Mouse (Mus musculus): Measurements from ENCODE around the gene Oas3. TPM values are rescaled to one million over a fixed set of nuclear protein-coding genes. Genes with fewer than 3 reads are reported as not detected.

Gene Oas3
- polyA plus RNA-seq, 1 experiment, result 28.1 TPM

GRCm38 (mm10) chr5:120711827-120712226, 65.6 kb downstream of the Oas3 start, which contains the start of gene Dtx1:
Gene Dtx1, minus strand, starts transcription at chr5:120711927.
- H3K27me3 ChIP-seq (ENCODE audit: control insufficient read depth, insufficient read depth, low read length), result no peaks in the 10 kb centered on the region; the same call in 1 of the 2 replicates
- 47% methylated on average over 3 of the region's 3 CpGs for WGBS
- H3K36me3 ChIP-seq (ENCODE audit: control insufficient read depth, insufficient read depth, low read length), result no peaks in the 10 kb centered on the region
- peaks cover 21% of the 10 kb centered on the region for H3K4me1 ChIP-seq (replicated peaks; ENCODE audit: control insufficient read depth, insufficient read depth, low read length)
- TF ChIP-seq POLR2A (IDR thresholded peaks at IDR 0.05; ENCODE audit: control insufficient read depth, extremely low read depth, insufficient read depth, low read length, poor library complexity) (no peak; the same call in 1 of the 2 replicates), CTCF (IDR thresholded peaks at IDR 0.05; ENCODE audit: borderline replicate concordance, control insufficient read depth, extremely low read depth, insufficient read depth, low read length, poor library complexity) (no peak)
- no peak within 1 kb of the TSS for H3K27ac ChIP-seq (ENCODE audit: control insufficient read depth, insufficient read depth, low read length)
- H3K4me3 ChIP-seq (ENCODE audit: control insufficient read depth, insufficient read depth, low read length), result peak within 1 kb of the TSS; percentile 47
- DNase-seq, result no peak

GRCm38 (mm10) chr5:120711416-120711815, 66.0 kb downstream of the Oas3 start:
- Histone ChIP-seq H3K4me1 (replicated peaks; ENCODE audit: control insufficient read depth, insufficient read depth, low read length) (peaks cover 21% of the 10 kb centered on the region), H3K27ac (ENCODE audit: control insufficient read depth, insufficient read depth, low read length) (no peak overlapping the region), H3K27me3 (ENCODE audit: control insufficient read depth, insufficient read depth, low read length) (no peaks in the 10 kb centered on the region; the same call in 1 of the 2 replicates), H3K36me3 (ENCODE audit: control insufficient read depth, insufficient read depth, low read length) (no peaks in the 10 kb centered on the region), H3K4me3 (ENCODE audit: control insufficient read depth, insufficient read depth, low read length) (peak overlapping the region; percentile 47)
- TF ChIP-seq POLR2A (IDR thresholded peaks at IDR 0.05; ENCODE audit: control insufficient read depth, extremely low read depth, insufficient read depth, low read length, poor library complexity) (peak; percentile 41; the same call in 1 of the 2 replicates), CTCF (IDR thresholded peaks at IDR 0.05; ENCODE audit: borderline replicate concordance, control insufficient read depth, extremely low read depth, insufficient read depth, low read length, poor library complexity) (no peak)
- WGBS, result under 1% methylated on average over 43 of the region's 43 CpGs
- peak; percentile 66 for DNase-seq

GRCm38 (mm10) chr5:120710826-120711248, 66.6 kb downstream of the Oas3 start:
- Histone ChIP-seq H3K4me3 (ENCODE audit: control insufficient read depth, insufficient read depth, low read length) (peak overlapping the region; percentile 47), H3K36me3 (ENCODE audit: control insufficient read depth, insufficient read depth, low read length) (no peaks in the 10 kb centered on the region), H3K27me3 (ENCODE audit: control insufficient read depth, insufficient read depth, low read length) (no peaks in the 10 kb centered on the region; the same call in 1 of the 2 replicates), H3K4me1 (replicated peaks; ENCODE audit: control insufficient read depth, insufficient read depth, low read length) (peaks cover 21% of the 10 kb centered on the region), H3K27ac (ENCODE audit: control insufficient read depth, insufficient read depth, low read length) (no peak overlapping the region)
- WGBS, result 3% methylated on average over 33 of the region's 34 CpGs
- no peak for TF ChIP-seq CTCF (IDR thresholded peaks at IDR 0.05; ENCODE audit: borderline replicate concordance, control insufficient read depth, extremely low read depth, insufficient read depth, low read length, poor library complexity)
- TF ChIP-seq POLR2A (IDR thresholded peaks at IDR 0.05; ENCODE audit: control insufficient read depth, extremely low read depth, insufficient read depth, low read length, poor library complexity), result no peak
- DNase-seq, result no peak

GRCm38 (mm10) chr5:120710161-120710825, 67.2 kb downstream of the Oas3 start:
- Histone ChIP-seq H3K36me3 (ENCODE audit: control insufficient read depth, insufficient read depth, low read length) (no peaks in the 10 kb centered on the region), H3K4me3 (ENCODE audit: control insufficient read depth, insufficient read depth, low read length) (peak overlapping the region; percentile 47), H3K27ac (ENCODE audit: control insufficient read depth, insufficient read depth, low read length) (no peak overlapping the region), H3K4me1 (replicated peaks; ENCODE audit: control insufficient read depth, insufficient read depth, low read length) (peaks cover 21% of the 10 kb centered on the region), H3K27me3 (ENCODE audit: control insufficient read depth, insufficient read depth, low read length) (no peaks in the 10 kb centered on the region; the same call in 1 of the 2 replicates)
- WGBS, result 24% methylated on average over 40 of the region's 40 CpGs
- TF ChIP-seq POLR2A (IDR thresholded peaks at IDR 0.05; ENCODE audit: control insufficient read depth, extremely low read depth, insufficient read depth, low read length, poor library complexity) (no peak), CTCF (IDR thresholded peaks at IDR 0.05; ENCODE audit: borderline replicate concordance, control insufficient read depth, extremely low read depth, insufficient read depth, low read length, poor library complexity) (no peak)
- DNase-seq, result no peak

- no peaks in the 10 kb centered on the region for H3K36me3 ChIP-seq (ENCODE audit: control insufficient read depth, insufficient read depth, low read length)
- DNase-seq, result no peak
- peaks cover 23% of the 10 kb centered on the region for H3K4me1 ChIP-seq (replicated peaks; ENCODE audit: control insufficient read depth, insufficient read depth, low read length)
- no peak overlapping the region for H3K4me3 ChIP-seq (ENCODE audit: control insufficient read depth, insufficient read depth, low read length)
- H3K27me3 ChIP-seq (ENCODE audit: control insufficient read depth, insufficient read depth, low read length), result no peaks in the 10 kb centered on the region; the same call in 1 of the 2 replicates
- no peak overlapping the region for H3K27ac ChIP-seq (ENCODE audit: control insufficient read depth, insufficient read depth, low read length)
- 77% methylated on average over 13 of the region's 13 CpGs for WGBS
- TF ChIP-seq POLR2A (IDR thresholded peaks at IDR 0.05; ENCODE audit: control insufficient read depth, extremely low read depth, insufficient read depth, low read length, poor library complexity), result no peak
- TF ChIP-seq CTCF (IDR thresholded peaks at IDR 0.05; ENCODE audit: borderline replicate concordance, control insufficient read depth, extremely low read depth, insufficient read depth, low read length, poor library complexity), result no peak
These were observed 70.5 kb downstream of the Oas3 start for GRCm38 (mm10) chr5:120706976-120707375.

- Histone ChIP-seq H3K4me3 (ENCODE audit: control insufficient read depth, insufficient read depth, low read length) (no peak overlapping the region), H3K4me1 (replicated peaks; ENCODE audit: control insufficient read depth, insufficient read depth, low read length) (peaks cover 19% of the 10 kb centered on the region), H3K36me3 (ENCODE audit: control insufficient read depth, insufficient read depth, low read length) (no peaks in the 10 kb centered on the region), H3K27ac (ENCODE audit: control insufficient read depth, insufficient read depth, low read length) (no peak overlapping the region), H3K27me3 (ENCODE audit: control insufficient read depth, insufficient read depth, low read length) (no peaks in the 10 kb centered on the region; the same call in 1 of the 2 replicates)
- TF ChIP-seq POLR2A (IDR thresholded peaks at IDR 0.05; ENCODE audit: control insufficient read depth, extremely low read depth, insufficient read depth, low read length, poor library complexity) (no peak), CTCF (IDR thresholded peaks at IDR 0.05; ENCODE audit: borderline replicate concordance, control insufficient read depth, extremely low read depth, insufficient read depth, low read length, poor library complexity) (no peak)
- 48% methylated on average over 16 of the region's 16 CpGs for WGBS
- no peak for DNase-seq
These were observed 70.9 kb downstream of the Oas3 start for GRCm38 (mm10) chr5:120706541-120706940.

Measured in thymus, adult 2 months (tissue).